Mouse (Mus musculus): Measurements from ENCODE around the gene Mrps12. TPM values are rescaled to one million over a fixed set of nuclear protein-coding genes. Genes with fewer than 3 reads are reported as not detected.
"Not testable (repeated sequence)": the region's sequence is repeated elsewhere in the genome, so short reads cannot be mapped to it uniquely, and the experiment has no call there.

Gene Mrps12
- total and polyA plus RNA-seq, 3 experiments: 74.6 to 217 (median 82.1) TPM

- DNase-seq: no peak
Observed at GRCm38 (mm10) chr7:28709454-28709853, 32.2 kb downstream of the Mrps12 start.

- no peak for DNase-seq
Observed at GRCm38 (mm10) chr7:28702601-28703143, 38.9 kb downstream of the Mrps12 start.

- not testable (repeated sequence) for DNase-seq
Observed at GRCm38 (mm10) chr7:28701306-28701705, 40.3 kb downstream of the Mrps12 start.

- no peak for DNase-seq
Observed at GRCm38 (mm10) chr7:28700269-28700668, 41.4 kb downstream of the Mrps12 start.

GRCm38 (mm10) chr7:28697277-28697676, 44.3 kb downstream of the Mrps12 start:
- no peak for DNase-seq

- DNase-seq: no peak
Observed at GRCm38 (mm10) chr7:28694966-28695511, 46.6 kb downstream of the Mrps12 start.

GRCm38 (mm10) chr7:28694423-28694822, 47.2 kb downstream of the Mrps12 start:
- no peak for DNase-seq

- DNase-seq: peak; percentile 69
Observed at GRCm38 (mm10) chr7:28693321-28693966, 48.2 kb downstream of the Mrps12 start.

GRCm38 (mm10) chr7:28692545-28693320, 48.9 kb downstream of the Mrps12 start, which contains the start of gene Fbxo27:
TSS of gene Fbxo27 (plus strand) at chr7:28692849.
- DNase-seq: peak; percentile 31

- no peak for DNase-seq
Observed at GRCm38 (mm10) chr7:28691075-28691474, 50.5 kb downstream of the Mrps12 start.

Other genes with a start within 250 kb of the Mrps12 start
- not detected for gene Ifnl2, start 231.4 kb downstream of the Mrps12 start, total RNA-seq (2021)
- gene Ifnl2, start 231.4 kb downstream of the Mrps12 start, polyA plus RNA-seq (2012; rRNA removed): 0.33 and 1.00 TPM in 2 replicates
- gene Ifnl3, start 219.0 kb downstream of the Mrps12 start, total RNA-seq (2021): not detected
- 0.48 and 0.59 TPM in 2 replicates for gene Ifnl3, start 219.0 kb downstream of the Mrps12 start, polyA plus RNA-seq (2012; rRNA removed)
- not detected for gene Sycn, start 200.9 kb downstream of the Mrps12 start, total RNA-seq (2021)
- 0.44 and 0.48 TPM in 2 replicates for gene Sycn, start 200.9 kb downstream of the Mrps12 start, polyA plus RNA-seq (2012; rRNA removed)
- gene Nccrp1, start 194.6 kb downstream of the Mrps12 start, total RNA-seq (2021): not detected
- gene Nccrp1, start 194.6 kb downstream of the Mrps12 start, polyA plus RNA-seq (2012; rRNA removed): 0.10 TPM in 1 of 2 replicates, not detected in the other
- 10 to 100 TPM; 61.0 to 78.2 TPM for gene Samd4b, start 143.7 kb downstream of the Mrps12 start, total RNA-seq (2021)
- 127 and 146 TPM in 2 replicates for gene Samd4b, start 143.7 kb downstream of the Mrps12 start, polyA plus RNA-seq (2012; rRNA removed)
- 10 to 100 TPM; 28.7 to 29.6 TPM for gene Pak4, start 143.6 kb downstream of the Mrps12 start, total RNA-seq (2021)
- 53.5 and 54.9 TPM in 2 replicates for gene Pak4, start 143.6 kb downstream of the Mrps12 start, polyA plus RNA-seq (2012; rRNA removed)
- gene Acp7, start 110.5 kb downstream of the Mrps12 start, total RNA-seq (2021): not detected
- gene Acp7, start 110.5 kb downstream of the Mrps12 start, polyA plus RNA-seq (2012; rRNA removed): not detected in 2 replicates
- gene Fbxo27, start 49.0 kb downstream of the Mrps12 start, total RNA-seq (2021): 1 to 10 TPM; 1.7 to 2.6 TPM
- 6.6 and 8.5 TPM in 2 replicates for gene Fbxo27, start 49.0 kb downstream of the Mrps12 start, polyA plus RNA-seq (2012; rRNA removed)
- gene Fbxo17, start 25.0 kb downstream of the Mrps12 start, total RNA-seq (2021): 1 to 10 TPM; 2.0 to 5.3 TPM
- 11.1 and 14.1 TPM in 2 replicates for gene Fbxo17, start 25.0 kb downstream of the Mrps12 start, polyA plus RNA-seq (2012; rRNA removed)
- gene Sars2, start 172 bp upstream of the Mrps12 start, total RNA-seq (2021): 10 to 100 TPM; 16.5 to 21.2 TPM
- 42.6 and 43.0 TPM in 2 replicates for gene Sars2, start 172 bp upstream of the Mrps12 start, polyA plus RNA-seq (2012; rRNA removed)
- not detected for gene Ccer2, start 14.4 kb upstream of the Mrps12 start, total RNA-seq (2021)
- not detected in 2 replicates for gene Ccer2, start 14.4 kb upstream of the Mrps12 start, polyA plus RNA-seq (2012; rRNA removed)
- gene Sirt2, start 24.9 kb upstream of the Mrps12 start, total RNA-seq (2021): 10 to 100 TPM; 86.0 to 87.0 TPM
- gene Sirt2, start 24.9 kb upstream of the Mrps12 start, polyA plus RNA-seq (2012; rRNA removed): 57.3 and 59.0 TPM in 2 replicates
- gene Nfkbib, start 25.7 kb upstream of the Mrps12 start, total RNA-seq (2021): 10 to 100 TPM; 38.0 to 62.9 TPM
- 97.6 and 122 TPM in 2 replicates for gene Nfkbib, start 25.7 kb upstream of the Mrps12 start, polyA plus RNA-seq (2012; rRNA removed)
- 1 to 10 TPM; 2.9 to 3.7 TPM for gene Rinl, start 47.1 kb upstream of the Mrps12 start, total RNA-seq (2021)
- gene Rinl, start 47.1 kb upstream of the Mrps12 start, polyA plus RNA-seq (2012; rRNA removed): 3.0 and 4.1 TPM in 2 replicates
- 100 to 1,000 TPM; 382 to 408 TPM for gene Hnrnpl, start 66.7 kb upstream of the Mrps12 start, total RNA-seq (2021)
- gene Hnrnpl, start 66.7 kb upstream of the Mrps12 start, polyA plus RNA-seq (2012; rRNA removed): 119 and 120 TPM in 2 replicates
- gene Ech1, start 83.4 kb upstream of the Mrps12 start, total RNA-seq (2021): 100 to 1,000 TPM; 520 to 711 TPM
- 486 and 560 TPM in 2 replicates for gene Ech1, start 83.4 kb upstream of the Mrps12 start, polyA plus RNA-seq (2012; rRNA removed)
- gene Lgals4, start 92.0 kb upstream of the Mrps12 start, total RNA-seq (2021): 1 to 10 TPM; 7.4 to 9.4 TPM
- gene Lgals4, start 92.0 kb upstream of the Mrps12 start, polyA plus RNA-seq (2012; rRNA removed): 20.5 and 22.4 TPM in 2 replicates
- gene Lgals7, start 122.0 kb upstream of the Mrps12 start, total RNA-seq (2021): under 1 TPM; 0.69 to 0.81 TPM
- 0.97 and 2.8 TPM in 2 replicates for gene Lgals7, start 122.0 kb upstream of the Mrps12 start, polyA plus RNA-seq (2012; rRNA removed)
- gene Capn12, start 139.6 kb upstream of the Mrps12 start, total RNA-seq (2021): under 1 TPM in 1 of 2 experiments, not detected in 1; 0.14 TPM
- gene Capn12, start 139.6 kb upstream of the Mrps12 start, polyA plus RNA-seq (2012; rRNA removed): 0.48 and 0.80 TPM in 2 replicates
- 100 to 1,000 TPM; 247 to 264 TPM for gene Actn4, start 220.5 kb upstream of the Mrps12 start, total RNA-seq (2021)
- gene Actn4, start 220.5 kb upstream of the Mrps12 start, polyA plus RNA-seq (2012; rRNA removed): 301 and 316 TPM in 2 replicates
- 100 to 1,000 TPM; 259 to 280 TPM for gene Eif3k, start 240.0 kb upstream of the Mrps12 start, total RNA-seq (2021)
- gene Eif3k, start 240.0 kb upstream of the Mrps12 start, polyA plus RNA-seq (2012; rRNA removed): 118 and 138 TPM in 2 replicates
- gene Map4k1, start 240.2 kb upstream of the Mrps12 start, total RNA-seq (2021): 1 to 10 TPM in 1 of 2 experiments, under 1 TPM in 1; 0.37 to 1.3 TPM
- gene Map4k1, start 240.2 kb upstream of the Mrps12 start, polyA plus RNA-seq (2012; rRNA removed): 2.2 TPM in 2 replicates

Measured in adrenal gland, adult 2 months (tissue).